Mouse (Mus musculus) left cerebral cortex, adult 8-10 months (tissue): ENCODE results near the gene St3gal3. TPM values are rescaled to one million over a fixed set of nuclear protein-coding genes. Genes with fewer than 3 reads are reported as not detected.

Experiments used
- DNase-seq, 2 experiments: peaks; one replicate each; pipeline ENCODE4 v3.0.0; 2022; ENCODE audit warnings: low spot score in 2 of 2
- total RNA-seq, 4 experiments: library from RNA; stranded (reverse); gene quantifications; 2 replicates each; pipeline ENCODE4 v1.2.4; 2022

The St3gal3 gene
- 10 to 100 TPM; 42.0 to 46.8 (median 44.5) TPM for total RNA-seq

GRCm38 (mm10) chr4:118134485-118135365 is at the start of gene St3gal3:
TSS of gene St3gal3 (minus strand) at chr4:118134914.
- peak; percentile 94 to 97 for DNase-seq

- DNase-seq, result no peak
These were observed 45.8 kb upstream of the St3gal3 start for GRCm38 (mm10) chr4:118180301-118181080.

GRCm38 (mm10) chr4:118179467-118180300 is 45.0 kb upstream of the St3gal3 start, which contains the start of gene Kdm4a:
TSS of gene Kdm4a (minus strand) at chr4:118180043.
- DNase-seq, result peak; percentile 88 to 97

GRCm38 (mm10) chr4:118178952-118179466 is 44.3 kb upstream of the St3gal3 start:
- DNase-seq, result no peak

- DNase-seq, result no peak
These were observed 37.7 kb upstream of the St3gal3 start for GRCm38 (mm10) chr4:118172461-118172860.

GRCm38 (mm10) chr4:118171006-118171405 is 36.3 kb upstream of the St3gal3 start:
- DNase-seq, result no peak

- no peak for DNase-seq
These were observed 27.4 kb upstream of the St3gal3 start for GRCm38 (mm10) chr4:118162123-118162522.

GRCm38 (mm10) chr4:118157666-118158065 is 23.0 kb upstream of the St3gal3 start:
- no peak for DNase-seq

GRCm38 (mm10) chr4:118156559-118156958 is 21.8 kb upstream of the St3gal3 start:
- no peak for DNase-seq

GRCm38 (mm10) chr4:118154889-118155288 is 20.2 kb upstream of the St3gal3 start:
- no peak for DNase-seq

GRCm38 (mm10) chr4:118152020-118152785 is 17.5 kb upstream of the St3gal3 start:
- DNase-seq, result peak in 1 of 2 experiments; percentile 55

- no peak for DNase-seq
These were observed 16.1 kb upstream of the St3gal3 start for GRCm38 (mm10) chr4:118150804-118151203.

GRCm38 (mm10) chr4:118149956-118150680 is 15.4 kb upstream of the St3gal3 start:
- DNase-seq, result no peak

- DNase-seq, result no peak
These were observed 14.4 kb upstream of the St3gal3 start for GRCm38 (mm10) chr4:118149055-118149576.

- DNase-seq, result no peak
These were observed 13.6 kb upstream of the St3gal3 start for GRCm38 (mm10) chr4:118148317-118148687.

- DNase-seq, result peak in 1 of 2 experiments; percentile 77
These were observed 13.0 kb upstream of the St3gal3 start for GRCm38 (mm10) chr4:118147547-118148316.

- DNase-seq, result no peak
These were observed 12.4 kb upstream of the St3gal3 start for GRCm38 (mm10) chr4:118147090-118147489.

- no peak for DNase-seq
These were observed 9.6 kb upstream of the St3gal3 start for GRCm38 (mm10) chr4:118144324-118144723.

- no peak for DNase-seq
These were observed 9.0 kb upstream of the St3gal3 start for GRCm38 (mm10) chr4:118143679-118144078.
